8 mouse cellular contexts compared by ENCODE assay signal in the genomic region with DNA sequence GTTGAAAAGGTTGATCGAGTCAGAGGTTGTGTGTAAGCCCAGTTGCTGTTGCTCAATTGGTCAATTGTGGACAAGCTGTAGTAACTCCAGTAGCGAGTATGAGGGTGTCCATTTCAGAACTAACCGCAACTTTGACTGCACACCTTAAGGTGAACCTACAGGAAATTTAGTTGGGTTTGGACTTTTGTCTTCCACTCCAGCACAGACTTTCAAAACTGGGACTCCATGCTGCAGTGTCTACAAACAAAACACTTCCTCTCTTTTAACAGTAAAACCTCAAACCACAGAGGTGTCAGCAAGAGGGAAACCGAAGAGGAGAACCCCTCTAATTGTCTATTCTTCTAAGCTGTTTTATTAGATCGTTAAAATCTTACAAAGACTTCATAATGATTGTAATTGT. TPM values are rescaled to one million over a fixed set of nuclear protein-coding genes. Genes with fewer than 3 reads are reported as not detected.
DNase-seq lines count a peak whose midpoint lies in the region; ATAC-seq lines count a peak whose summit lies in the region.

No protein-coding gene starts in this region.

- ATAC-seq in neural tube, embryonic 11.5 days (ENCODE audit: insufficient read depth, low FRiP score, low TSS enrichment): no peak
- no peak for ATAC-seq in embryonic facial prominence, embryonic 12.5 days (ENCODE audit: insufficient number of reproducible peaks, insufficient read depth, low FRiP score, low TSS enrichment)
- no peak for ATAC-seq in neural tube, embryonic 15.5 days (ENCODE audit: low FRiP score)

- no peaks in the 10 kb centered on the region for H3K27me3 ChIP-seq in neural tube, embryonic 11.5 days (ENCODE audit: control insufficient read depth, insufficient read depth, low read length)
- H3K27me3 ChIP-seq in embryonic facial prominence, embryonic 12.5 days: no peaks in the 10 kb centered on the region
- no peaks in the 10 kb centered on the region for H3K27me3 ChIP-seq in limb, embryonic 10.5 days (ENCODE audit: low read depth, poor library complexity, severe bottlenecking)
- no peaks in the 10 kb centered on the region for H3K27me3 ChIP-seq in neural tube, embryonic 15.5 days (replicated peaks)

- H3K4me3 ChIP-seq in neural tube, embryonic 11.5 days (ENCODE audit: low read depth, low read length): peak overlapping the region; percentile 99
- H3K4me3 ChIP-seq in embryonic facial prominence, embryonic 12.5 days: peak overlapping the region; percentile 99
- peak overlapping the region; percentile 100 for H3K4me3 ChIP-seq in limb, embryonic 10.5 days
- peak overlapping the region; percentile 96 for H3K4me3 ChIP-seq in neural tube, embryonic 15.5 days (replicated peaks)

- intact Hi-C loops in left cerebral cortex, postnatal 36 days (cut with DNase I): loop anchor here (5.0 kb wide), 1 partner anchor 42 kb away; no protein-coding TSS in a partner anchor

- H3K9me3 ChIP-seq in neural tube, embryonic 11.5 days (ENCODE audit: control insufficient read depth, low read length): no peaks in the 10 kb centered on the region
- H3K9me3 ChIP-seq in embryonic facial prominence, embryonic 12.5 days: no peaks in the 10 kb centered on the region
- no peaks in the 10 kb centered on the region for H3K9me3 ChIP-seq in limb, embryonic 10.5 days (replicated peaks)
- H3K9me3 ChIP-seq in neural tube, embryonic 15.5 days (replicated peaks): no peaks in the 10 kb centered on the region

- WGBS in neural tube, embryonic 11.5 days: 44% methylated on average over 5 of the region's 5 CpGs
- WGBS in embryonic facial prominence, embryonic 12.5 days: 50% methylated on average over 5 of the region's 5 CpGs
- WGBS in limb, embryonic 10.5 days: 52% methylated on average over 5 of the region's 5 CpGs
- 40% methylated on average over 5 of the region's 5 CpGs for whole genome bisulfite sequencing in neural tube, embryonic 15.5 days

- H3K27ac ChIP-seq in neural tube, embryonic 11.5 days (ENCODE audit: low read depth, low read length): no peak overlapping the region
- H3K27ac ChIP-seq in embryonic facial prominence, embryonic 12.5 days: 0 out of 2 replicates have a peak overlapping the region, but pooled peaks have one; percentile 89
- H3K27ac ChIP-seq in limb, embryonic 10.5 days: peak overlapping the region; percentile 99
- H3K27ac ChIP-seq in neural tube, embryonic 15.5 days (replicated peaks): no peak overlapping the region

- DNase-seq in neural tube, embryonic 11.5 days (ENCODE audit: low spot score): no peak
- DNase-seq in neural tube, embryonic 10.5 days (ENCODE audit: extremely low spot score, low spot score): no peak
- DNase-seq in limb, embryonic 10.5 days (ENCODE audit: low spot score): no peak
- no peak for DNase-seq in cerebellum, adult 9-10 months
- no peak for DNase-seq in urinary bladder, adult 18-20 months (ENCODE audit: low spot score in 2 of 2)
- no peak for DNase-seq in left cerebral cortex, postnatal 36 days (ENCODE audit: low spot score in 2 of 2)

- H3K4me2 ChIP-seq in neural tube, embryonic 11.5 days (ENCODE audit: low read depth): peak overlapping the region; percentile 56
- H3K4me2 ChIP-seq in embryonic facial prominence, embryonic 12.5 days (replicated peaks): peak overlapping the region; percentile 74
- H3K4me2 ChIP-seq in neural tube, embryonic 15.5 days: peak overlapping the region; percentile 91

- H3K4me1 ChIP-seq in neural tube, embryonic 11.5 days (ENCODE audit: control insufficient read depth, insufficient read depth, low read length): peaks cover 17% of the 10 kb centered on the region
- peaks cover 31% of the 10 kb centered on the region for H3K4me1 ChIP-seq in embryonic facial prominence, embryonic 12.5 days
- peaks cover 54% of the 10 kb centered on the region for H3K4me1 ChIP-seq in limb, embryonic 10.5 days
- peaks cover 44% of the 10 kb centered on the region for H3K4me1 ChIP-seq in neural tube, embryonic 15.5 days

- 0 out of 2 replicates have a peak, but pooled peaks cover 5% of the 10 kb centered on the region for H3K36me3 ChIP-seq in neural tube, embryonic 11.5 days (ENCODE audit: control insufficient read depth, insufficient read depth, low read length)
- H3K36me3 ChIP-seq in embryonic facial prominence, embryonic 12.5 days: peaks cover 16% of the 10 kb centered on the region
- H3K36me3 ChIP-seq in limb, embryonic 10.5 days: peaks cover 46% of the 10 kb centered on the region
- H3K36me3 ChIP-seq in neural tube, embryonic 15.5 days: no peaks in the 10 kb centered on the region

- peak overlapping the region; percentile 99 for H3K9ac ChIP-seq in neural tube, embryonic 11.5 days (ENCODE audit: low read length)
- peak overlapping the region; percentile 99 for H3K9ac ChIP-seq in embryonic facial prominence, embryonic 12.5 days
- no peak overlapping the region for H3K9ac ChIP-seq in neural tube, embryonic 15.5 days (replicated peaks)

RNA-seq across cellular contexts. Expression of a gene that starts 2.1 kb away (rescaled TPM):
- 613 and 627 TPM in 2 replicates for polyA plus RNA-seq in neural tube, embryonic 11.5 days (2014; fragmentation: Nextera tagmentation; extraction: Ambion mirVana)
- 537 and 538 TPM in 2 replicates for polyA plus RNA-seq in embryonic facial prominence, embryonic 12.5 days (2016; fragmentation: Nextera tagmentation; extraction: Ambion mirVana)
- polyA plus RNA-seq in limb, embryonic 10.5 days (2016; fragmentation: Nextera tagmentation; extraction: Ambion mirVana): 642 and 645 TPM in 2 replicates
- polyA plus RNA-seq in neural tube, embryonic 15.5 days (2015; fragmentation: Nextera tagmentation; extraction: Ambion mirVana): 244 and 272 TPM in 2 replicates
- 100 to 1,000 TPM in 1 of 2 experiments, 10 to 100 TPM in 1; 95.3 to 109 TPM for total RNA-seq in left cerebral cortex, postnatal 36 days (2021)

RNA-seq across cellular contexts. Expression of a gene that starts 44.7 kb away (rescaled TPM):
- polyA plus RNA-seq in neural tube, embryonic 11.5 days (2014; fragmentation: Nextera tagmentation; extraction: Ambion mirVana): 0.26 and 0.44 TPM in 2 replicates
- polyA plus RNA-seq in embryonic facial prominence, embryonic 12.5 days (2016; fragmentation: Nextera tagmentation; extraction: Ambion mirVana): 1.3 and 1.5 TPM in 2 replicates
- 0.63 and 1.2 TPM in 2 replicates for polyA plus RNA-seq in limb, embryonic 10.5 days (2016; fragmentation: Nextera tagmentation; extraction: Ambion mirVana)
- 1.1 and 2.3 TPM in 2 replicates for polyA plus RNA-seq in neural tube, embryonic 15.5 days (2015; fragmentation: Nextera tagmentation; extraction: Ambion mirVana)
- total RNA-seq in left cerebral cortex, postnatal 36 days (2021): 1 to 10 TPM; 1.8 to 2.3 TPM

Comparison
In these comparisons a context has a peak if more than half of its experiments do, and no peak if none do; other contexts are left out.
1. H3K27ac ChIP-seq: peak in embryonic facial prominence, embryonic 12.5 days (single experiment) and limb, embryonic 10.5 days (single experiment); none in neural tube, embryonic 11.5 days (single experiment) and neural tube, embryonic 15.5 days (single experiment).
2. Peak in every context shown above with its lines, with median percentiles within 50 percentile points of each other: H3K4me2 ChIP-seq and H3K4me3 ChIP-seq.